Mouse (Mus musculus) midbrain, embryonic 14.5 days (tissue): ENCODE results near the gene Eif2b4. TPM values are rescaled to one million over a fixed set of nuclear protein-coding genes. Genes with fewer than 3 reads are reported as not detected.
A peak's percentile ranks its signal among the peaks of the same experiment; 100 is the strongest.

Source experiments
- ATAC-seq: fragments of 200-750 bp; cut with Nextera tagmentation; 2 replicates; pipeline ENCODE4 v1.8.0; 2017; ENCODE audit warnings: moderate number of reproducible peaks, moderate library complexity; ENCODE audit not compliant: low FRiP score, low TSS enrichment
- DNase-seq: peaks from one replicate; pipeline ENCODE4 v3.0.0-alpha.2; 2015
- H3K27ac ChIP-seq: fragments of 300-500 bp; sonication (generic); replicated peaks from 2 replicates; pipeline ENCODE4 v1.5.1; 2014; ENCODE audit warnings: mild to moderate bottlenecking, low read depth, low read length, moderate library complexity
- H3K27me3 ChIP-seq: fragments of 300-500 bp; sonication (generic); 2 replicates; pipeline ENCODE4 v1.6.1; 2014; ENCODE audit warnings: low read length, control low read depth, mixed read lengths; ENCODE audit not compliant: control insufficient read depth, insufficient read depth
- H3K36me3 ChIP-seq: fragments of 300-500 bp; sonication (generic); 2 replicates; pipeline ENCODE4 v1.6.1; 2014; ENCODE audit warnings: low read length, control low read depth; ENCODE audit not compliant: control insufficient read depth, insufficient read depth
- H3K4me1 ChIP-seq: fragments of 300-500 bp; sonication (generic); 2 replicates; pipeline ENCODE4 v1.6.1; 2014; ENCODE audit warnings: mild to moderate bottlenecking, antibody characterized with exemption, low read length, control low read depth; ENCODE audit not compliant: control insufficient read depth, insufficient read depth
- H3K4me2 ChIP-seq: fragments of 300-500 bp; sonication (generic); 2 replicates; pipeline ENCODE4 v1.6.1; 2014; ENCODE audit warnings: mild to moderate bottlenecking, low read length, moderate library complexity
- H3K4me3 ChIP-seq: fragments of 300-500 bp; sonication (generic); replicated peaks from 2 replicates; pipeline ENCODE4 v1.5.1; 2014; ENCODE audit warnings: low read depth, low read length
- H3K9ac ChIP-seq: fragments of 300-500 bp; sonication (generic); replicated peaks from 2 replicates; pipeline ENCODE4 v1.6.1; 2014; ENCODE audit warnings: mild to moderate bottlenecking, low read length, moderate library complexity
- H3K9me3 ChIP-seq: fragments of 300-500 bp; sonication (generic); 2 replicates; pipeline ENCODE4 v1.6.1; 2016; ENCODE audit warnings: low read length, control low read depth, mixed read lengths; ENCODE audit not compliant: control insufficient read depth
- WGBS: fragments of 180-500 bp; shearing (Covaris S2); extraction: QIAGEN DNeasy Blood & Tissue Kit; methylation state at CpG from one replicate; pipeline ENCODE4 v1.1.7; 2014; 5-methylcytosine and 5-hydroxymethylcytosine counted together
- polyA plus RNA-seq: library from polyadenylated mRNA; unstranded; fragments of >200 nt; fragmentation: Nextera tagmentation; extraction: Ambion mirVana; gene quantifications from 2 replicates; pipeline ENCODE4 v1.2.1, GENCODE M21; 2014

Eif2b4 gene
- polyA plus RNA-seq, 1 experiment from 2014 or later, result 78.3 TPM

DNA sequence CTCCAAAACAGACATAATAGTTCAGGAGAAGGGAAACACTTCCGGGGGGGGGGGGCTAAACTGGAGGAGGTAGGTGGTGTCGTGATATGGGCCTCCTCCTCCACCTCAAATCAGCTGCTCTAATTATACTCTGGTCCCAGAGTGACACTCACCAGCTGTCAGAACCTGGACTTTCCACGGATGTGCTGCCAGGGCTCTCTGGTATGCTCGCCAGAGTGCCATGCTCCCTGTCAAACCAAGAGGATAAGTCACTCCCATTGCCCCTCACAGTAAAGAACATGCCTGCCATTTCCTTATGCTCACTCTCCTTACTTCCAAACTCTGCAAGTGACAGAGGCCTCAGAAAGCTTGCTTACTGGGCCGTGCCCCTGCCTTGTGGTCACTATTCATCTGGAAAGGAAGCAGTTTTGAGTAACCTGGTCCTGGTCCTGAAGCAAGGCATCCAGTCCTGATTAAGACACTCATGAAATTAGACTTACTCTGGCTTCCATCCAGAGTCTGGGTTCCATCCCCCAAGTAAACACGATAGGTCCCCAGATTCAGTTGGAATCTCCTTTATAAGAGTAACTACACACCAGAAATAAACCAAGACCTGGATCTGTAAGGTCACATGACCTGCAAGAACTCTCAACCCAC lies 39.6 kb downstream of the Eif2b4 start:
- Histone ChIP-seq H3K9ac (peak overlapping the region; percentile 75), H3K36me3 (peaks cover 35% of the 10 kb centered on the region), H3K27ac (peak overlapping the region; percentile 72; the same call in 1 of the 2 replicates), H3K27me3 (no peaks in the 10 kb centered on the region), H3K4me3 (peak overlapping the region; percentile 68), H3K9me3 (no peaks in the 10 kb centered on the region), H3K4me1 (peaks cover 6% of the 10 kb centered on the region; the same call in 1 of the 2 replicates), H3K4me2 (peak overlapping the region; percentile 65)
- DNase-seq (no peak), ATAC-seq (0 out of 2 replicates have a peak, but pooled peaks have one; percentile 38)
- 36% methylated on average over 6 of the region's 6 CpGs for whole genome bisulfite sequencing

DNA sequence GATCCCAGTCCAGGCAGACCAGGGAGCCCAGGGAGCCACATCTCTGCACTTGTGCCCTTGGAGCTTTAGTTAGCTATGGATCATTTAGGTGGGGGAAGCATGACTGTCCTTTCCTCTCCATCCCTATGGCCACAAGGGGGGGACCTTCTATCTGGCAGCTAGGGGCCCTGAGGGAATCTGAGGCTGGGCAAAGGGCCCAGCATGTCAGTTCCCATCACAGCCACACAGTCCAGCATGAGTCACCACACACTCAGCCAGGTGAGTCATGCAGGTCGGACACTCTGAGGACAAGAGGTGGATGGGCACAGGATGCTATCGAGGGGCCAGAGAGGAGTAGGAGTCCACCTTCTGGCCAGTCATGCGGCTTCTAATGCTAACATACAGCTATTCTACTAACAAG lies 41.5 kb downstream of the Eif2b4 start:
- ATAC-seq, result no peak
- no peak overlapping the region for H3K4me3 ChIP-seq
- H3K4me1 ChIP-seq, result peaks cover 6% of the 10 kb centered on the region; the same call in 1 of the 2 replicates
- no peaks in the 10 kb centered on the region for H3K27me3 ChIP-seq
- no peak overlapping the region for H3K27ac ChIP-seq
- peaks cover 16% of the 10 kb centered on the region for H3K36me3 ChIP-seq
- no peak overlapping the region for H3K4me2 ChIP-seq
- no peaks in the 10 kb centered on the region for H3K9me3 ChIP-seq
- 95% methylated on average over 3 of the region's 3 CpGs for WGBS
- no peak overlapping the region for H3K9ac ChIP-seq
- no peak for DNase-seq

DNA sequence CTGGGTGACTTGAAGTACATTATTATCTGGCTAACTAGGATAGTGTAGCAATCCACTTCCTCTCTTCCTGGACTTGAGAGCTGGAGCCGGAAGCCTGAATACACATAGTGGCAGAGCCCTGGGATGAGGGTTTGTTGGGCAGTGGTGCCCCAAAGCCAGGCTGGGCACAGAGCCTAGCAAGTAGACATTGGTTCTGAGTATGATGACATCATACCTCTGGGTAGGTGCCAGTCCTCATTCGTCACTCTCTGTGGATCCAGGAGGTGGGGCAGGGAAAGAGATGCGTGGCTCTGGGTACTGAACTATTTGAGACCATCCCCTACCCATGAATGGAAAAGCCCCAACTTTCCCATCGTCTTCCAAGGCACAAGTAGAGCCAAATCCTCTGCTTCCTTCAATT lies 43.4 kb downstream of the Eif2b4 start:
- 90% methylated on average over 4 of the region's 4 CpGs for WGBS
- Histone ChIP-seq H3K36me3 (peaks cover 7% of the 10 kb centered on the region; the same call in 1 of the 2 replicates), H3K27me3 (no peaks in the 10 kb centered on the region), H3K4me1 (peaks cover 6% of the 10 kb centered on the region; the same call in 1 of the 2 replicates), H3K27ac (no peak overlapping the region), H3K4me2 (no peak overlapping the region), H3K9me3 (no peaks in the 10 kb centered on the region), H3K4me3 (no peak overlapping the region), H3K9ac (no peak overlapping the region)
- DNase-seq (no peak), ATAC-seq (no peak)

DNA sequence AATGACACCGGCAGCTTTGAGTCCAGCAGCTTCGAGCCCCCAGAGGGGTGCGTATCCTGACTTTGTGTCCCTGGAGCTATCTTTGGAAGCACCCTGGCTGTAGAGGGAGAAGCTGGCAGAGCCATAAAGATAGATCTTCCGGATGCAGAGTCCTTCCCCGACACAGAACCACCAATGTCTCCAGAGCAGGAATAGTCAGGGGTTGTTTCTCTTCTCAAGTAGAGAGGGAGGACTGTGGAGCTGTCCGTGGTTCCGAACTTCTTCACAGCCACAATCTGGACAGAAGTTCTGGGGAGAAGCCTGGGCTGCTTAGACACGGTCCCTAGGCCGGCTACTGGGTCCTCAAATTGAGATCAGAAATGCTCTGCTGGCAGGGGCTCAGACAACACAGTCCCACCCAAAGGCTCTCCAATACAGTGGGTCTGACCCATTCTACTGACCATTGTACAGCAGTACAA lies 54.2 kb downstream of the Eif2b4 start:
- WGBS, result 15% methylated on average over 9 of the region's 9 CpGs

DNA sequence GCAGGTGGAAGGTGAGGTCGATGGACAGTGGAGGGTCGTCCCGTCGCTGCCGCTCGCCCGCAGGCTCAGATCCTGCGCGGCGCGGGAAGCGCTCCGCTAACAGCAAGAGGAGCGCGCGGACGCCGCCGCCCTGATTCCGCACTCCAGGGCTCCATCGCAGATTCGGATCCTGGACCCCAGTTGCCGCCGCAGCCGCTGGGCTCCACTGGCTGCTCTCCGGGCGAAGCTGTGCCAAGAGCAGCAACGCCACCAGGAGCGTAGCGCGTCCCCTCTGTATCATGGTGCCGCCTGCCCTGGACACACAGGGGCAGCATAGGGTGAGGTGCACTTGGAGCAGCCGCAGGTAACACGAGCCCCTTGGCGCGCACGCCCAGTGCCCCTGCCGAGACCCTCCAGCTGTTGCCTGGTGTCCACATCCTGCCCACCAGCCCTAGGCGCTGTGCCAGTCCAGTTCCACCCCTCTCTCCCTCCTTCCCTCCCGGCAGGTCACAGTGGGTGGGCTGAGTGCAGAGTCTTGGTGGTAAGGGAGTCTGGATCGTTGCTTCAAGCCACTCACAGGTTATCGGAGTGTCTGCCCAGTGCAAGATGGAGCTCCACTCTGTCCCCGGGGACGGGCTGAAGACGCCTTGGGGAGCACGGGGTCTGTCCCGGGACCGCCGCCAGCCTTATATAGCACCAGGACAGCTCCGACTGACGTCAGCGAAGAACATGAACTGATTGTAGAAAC lies 54.8 kb downstream of the Eif2b4 start, which contains the start of gene Ucn:
Gene Ucn, minus strand, starts transcription at position 589 of the 727 bp plus-strand sequence.
- H3K9ac ChIP-seq, result no peak within 1 kb of the TSS; the same call in 1 of the 2 replicates
- 0 out of 2 replicates have a peak, but pooled peaks cover 2% of the 10 kb centered on the region for H3K4me1 ChIP-seq
- no peak within 1 kb of the TSS for H3K27ac ChIP-seq
- peaks cover 45% of the 10 kb centered on the region for H3K27me3 ChIP-seq
- WGBS, result 1% methylated on average over 52 of the region's 52 CpGs
- H3K4me2 ChIP-seq, result peak within 1 kb of the TSS; percentile 50
- H3K9me3 ChIP-seq, result no peaks in the 10 kb centered on the region
- H3K4me3 ChIP-seq, result peak within 1 kb of the TSS; percentile 26
- H3K36me3 ChIP-seq, result peaks cover 2% of the 10 kb centered on the region
- DNase-seq (peak; percentile 36), ATAC-seq (no peak)

More for the DNA sequence above, 54.2 kb downstream of the Eif2b4 start:
- no peaks in the 10 kb centered on the region for H3K9me3 ChIP-seq
- ATAC-seq (no peak), DNase-seq (no peak)
- H3K27me3 ChIP-seq, result peaks cover 45% of the 10 kb centered on the region
- no peak overlapping the region for H3K27ac ChIP-seq
- no peak overlapping the region for H3K4me3 ChIP-seq
- peaks cover 4% of the 10 kb centered on the region for H3K36me3 ChIP-seq
- no peak overlapping the region for H3K9ac ChIP-seq
- H3K4me1 ChIP-seq, result 0 out of 2 replicates have a peak, but pooled peaks cover 2% of the 10 kb centered on the region
- H3K4me2 ChIP-seq, result no peak overlapping the region

DNA sequence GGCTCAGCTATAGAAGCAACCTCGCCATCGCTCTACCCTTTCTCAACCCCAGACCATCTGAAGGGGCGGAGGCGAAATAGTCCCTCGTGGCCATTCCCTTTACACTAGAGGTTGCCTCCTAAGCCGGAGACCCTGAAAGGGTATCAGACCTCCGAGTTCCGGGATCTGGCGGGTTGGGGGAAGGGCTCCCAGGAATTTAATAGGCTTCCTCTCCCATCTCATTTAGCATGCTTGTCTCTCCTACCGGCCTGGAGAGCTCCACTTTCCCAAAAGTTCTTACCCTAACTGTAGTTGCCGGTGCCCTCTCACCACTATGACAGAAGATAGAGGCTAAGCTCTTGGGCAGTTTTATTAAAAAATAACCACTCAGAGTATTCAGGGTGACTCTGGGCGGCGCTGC lies 55.6 kb downstream of the Eif2b4 start:
- Histone ChIP-seq H3K9me3 (no peaks in the 10 kb centered on the region), H3K9ac (no peak overlapping the region), H3K4me3 (peak overlapping the region; percentile 26), H3K4me2 (peak overlapping the region; percentile 50), H3K27me3 (peaks cover 45% of the 10 kb centered on the region), H3K36me3 (no peaks in the 10 kb centered on the region; the same call in 1 of the 2 replicates), H3K4me1 (0 out of 2 replicates have a peak, but pooled peaks cover 2% of the 10 kb centered on the region), H3K27ac (no peak overlapping the region)
- ATAC-seq, result no peak
- WGBS, result 1% methylated on average over 13 of the region's 13 CpGs
- DNase-seq, result no peak

Other genes starting within 250 kb of the Eif2b4 start
- 43.0 and 55.3 TPM in 2 replicates for gene Cgref1, start 247.8 kb downstream of the Eif2b4 start, polyA plus RNA-seq
- gene Preb, start 233.1 kb downstream of the Eif2b4 start, polyA plus RNA-seq, result 82.6 and 94.7 TPM in 2 replicates
- gene Tcf23, start 224.8 kb downstream of the Eif2b4 start, polyA plus RNA-seq, result 0.08 TPM in 2 replicates
- gene Atraid, start 145.1 kb downstream of the Eif2b4 start, polyA plus RNA-seq, result 163 and 183 TPM in 2 replicates
- 19.2 and 19.6 TPM in 2 replicates for gene Slc5a6, start 144.5 kb downstream of the Eif2b4 start, polyA plus RNA-seq
- 11.8 and 17.2 TPM in 2 replicates for gene Cad, start 138.7 kb downstream of the Eif2b4 start, polyA plus RNA-seq
- not detected in 2 replicates for gene Dnajc5g, start 87.1 kb downstream of the Eif2b4 start, polyA plus RNA-seq
- gene Slc30a3, start 85.2 kb downstream of the Eif2b4 start, polyA plus RNA-seq, result 19.8 and 20.0 TPM in 2 replicates
- gene Trim54, start 76.7 kb downstream of the Eif2b4 start, polyA plus RNA-seq, result not detected in 2 replicates
- not detected in 2 replicates for gene Ucn, start 54.6 kb downstream of the Eif2b4 start, polyA plus RNA-seq
- 49.0 and 49.9 TPM in 2 replicates for gene Mpv17, start 39.2 kb downstream of the Eif2b4 start, polyA plus RNA-seq
- gene Gm29609, start 13.5 kb downstream of the Eif2b4 start, polyA plus RNA-seq, result 0.70 and 1.7 TPM in 2 replicates
- 48.5 and 68.0 TPM in 2 replicates for gene Gtf3c2, start 13.3 kb downstream of the Eif2b4 start, polyA plus RNA-seq
- 114 and 119 TPM in 2 replicates for gene Snx17, start 203 bp downstream of the Eif2b4 start, polyA plus RNA-seq
- 8.7 and 8.9 TPM in 2 replicates for gene Zfp513, start 8.9 kb upstream of the Eif2b4 start, polyA plus RNA-seq
- gene Ppm1g, start 27.3 kb upstream of the Eif2b4 start, polyA plus RNA-seq, result 162 and 163 TPM in 2 replicates
- 150 and 153 TPM in 2 replicates for gene Nrbp1, start 47.4 kb upstream of the Eif2b4 start, polyA plus RNA-seq
- 0.72 and 0.74 TPM in 2 replicates for gene Gm9970, start 47.8 kb upstream of the Eif2b4 start, polyA plus RNA-seq
- gene Krtcap3, start 58.3 kb upstream of the Eif2b4 start, polyA plus RNA-seq, result 2.5 and 3.0 TPM in 2 replicates
- 26.7 and 28.1 TPM in 2 replicates for gene Ift172, start 97.7 kb upstream of the Eif2b4 start, polyA plus RNA-seq
- gene Fndc4, start 102.7 kb upstream of the Eif2b4 start, polyA plus RNA-seq, result 86.9 and 128 TPM in 2 replicates
- gene Gckr, start 104.0 kb upstream of the Eif2b4 start, polyA plus RNA-seq, result 0.16 and 0.53 TPM in 2 replicates